Mouse (Mus musculus): ENCODE measurements around the gene Onecut1.

Onecut1 gene

DNA sequence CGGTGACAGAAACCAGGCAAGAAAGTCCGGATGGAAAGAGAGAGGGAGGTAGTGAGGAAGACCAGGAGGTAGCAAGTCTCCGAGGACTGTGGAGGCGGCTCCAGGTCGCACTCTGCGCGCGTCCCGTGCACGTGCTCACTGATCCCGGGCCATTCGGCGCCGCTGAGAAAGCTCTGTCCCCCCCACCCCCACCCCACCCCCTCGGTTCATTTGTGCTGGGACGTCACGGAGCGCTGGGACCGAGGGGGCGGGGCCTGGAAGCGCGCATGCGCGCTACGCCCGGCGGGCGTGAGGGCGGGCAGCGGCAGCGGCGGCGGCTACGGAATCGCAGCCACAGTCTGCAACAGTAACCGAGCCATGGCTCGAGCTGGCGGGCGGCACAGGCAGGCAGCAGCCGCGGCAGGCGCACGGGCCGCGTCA, at the start of gene Onecut1:
Gene Onecut1 (plus strand): TSS at position 361 of the 420 bp plus-strand sequence.
- DNase-seq (ENCODE audit: extremely low read depth, low read depth) = no peak

DNA sequence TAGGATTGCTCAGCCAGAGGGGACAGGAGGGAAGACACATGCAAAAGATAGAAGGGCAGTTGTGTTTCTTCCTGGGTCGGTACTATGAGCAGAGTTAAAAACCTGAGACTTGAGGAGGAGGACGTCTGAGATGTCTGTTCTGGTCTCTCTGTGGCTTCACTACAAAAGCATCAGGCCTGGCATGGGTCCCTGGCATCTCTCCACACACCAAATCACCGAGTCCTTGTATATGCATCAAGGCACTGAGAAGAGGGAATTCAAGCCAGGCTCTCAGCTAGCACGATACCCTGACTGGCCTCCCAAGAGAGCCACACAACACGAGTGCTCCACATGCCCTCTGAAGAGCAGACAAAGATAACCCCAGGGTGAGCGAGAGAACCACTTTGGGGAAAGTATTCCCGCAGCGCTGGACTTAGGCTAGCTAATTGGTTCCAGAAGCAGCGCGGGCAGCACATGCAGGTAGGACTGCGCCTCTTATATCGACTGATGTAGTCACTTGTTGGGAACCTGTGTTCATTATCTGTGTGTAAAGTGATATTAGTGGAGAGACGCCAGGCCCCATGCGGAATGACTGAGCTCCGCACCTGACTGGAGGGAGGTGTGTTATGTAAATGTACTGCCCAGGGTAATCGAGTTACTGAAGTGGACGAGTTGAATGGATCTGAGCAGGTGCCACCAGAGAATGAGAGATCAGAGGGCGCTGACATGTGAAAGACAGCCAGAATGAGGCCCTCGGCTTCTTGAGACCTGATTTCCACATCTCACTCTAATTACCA, 41.8 kb upstream of the Onecut1 start:
- no peak for DNase-seq (ENCODE audit: extremely low read depth, low read depth)

GRCm38 (mm10) chr9:74825102-74825501, 36.6 kb upstream of the Onecut1 start:
- no peak for DNase-seq (ENCODE audit: extremely low read depth, low read depth)

DNA sequence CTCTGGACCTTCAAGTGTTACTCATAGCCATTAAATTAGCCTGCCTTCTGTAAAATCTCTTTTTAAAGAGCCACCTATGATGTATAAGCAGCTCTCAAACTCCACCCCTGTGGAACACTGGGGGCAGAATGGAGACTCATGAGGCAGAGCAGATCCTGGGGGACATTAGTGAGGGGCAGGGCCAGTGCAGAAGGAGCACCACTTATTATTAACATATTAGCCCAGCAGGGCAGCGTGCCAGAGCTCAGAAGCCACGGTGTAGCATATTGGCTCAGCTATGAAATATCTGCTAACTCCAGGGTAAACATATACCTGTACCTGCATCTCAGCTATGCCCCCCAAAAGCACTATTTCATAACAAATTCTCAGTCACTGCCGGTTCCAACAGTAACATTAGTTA, 32.5 kb upstream of the Onecut1 start:
- no peak for DNase-seq (ENCODE audit: extremely low read depth, low read depth)

- DNase-seq (ENCODE audit: extremely low read depth, low read depth) = no peak
Measured at GRCm38 (mm10) chr9:74842890-74843289, 18.8 kb upstream of the Onecut1 start.

- DNase-seq (ENCODE audit: extremely low read depth, low read depth) = no peak
Measured at GRCm38 (mm10) chr9:74846867-74847830, 14.6 kb upstream of the Onecut1 start.

DNA sequence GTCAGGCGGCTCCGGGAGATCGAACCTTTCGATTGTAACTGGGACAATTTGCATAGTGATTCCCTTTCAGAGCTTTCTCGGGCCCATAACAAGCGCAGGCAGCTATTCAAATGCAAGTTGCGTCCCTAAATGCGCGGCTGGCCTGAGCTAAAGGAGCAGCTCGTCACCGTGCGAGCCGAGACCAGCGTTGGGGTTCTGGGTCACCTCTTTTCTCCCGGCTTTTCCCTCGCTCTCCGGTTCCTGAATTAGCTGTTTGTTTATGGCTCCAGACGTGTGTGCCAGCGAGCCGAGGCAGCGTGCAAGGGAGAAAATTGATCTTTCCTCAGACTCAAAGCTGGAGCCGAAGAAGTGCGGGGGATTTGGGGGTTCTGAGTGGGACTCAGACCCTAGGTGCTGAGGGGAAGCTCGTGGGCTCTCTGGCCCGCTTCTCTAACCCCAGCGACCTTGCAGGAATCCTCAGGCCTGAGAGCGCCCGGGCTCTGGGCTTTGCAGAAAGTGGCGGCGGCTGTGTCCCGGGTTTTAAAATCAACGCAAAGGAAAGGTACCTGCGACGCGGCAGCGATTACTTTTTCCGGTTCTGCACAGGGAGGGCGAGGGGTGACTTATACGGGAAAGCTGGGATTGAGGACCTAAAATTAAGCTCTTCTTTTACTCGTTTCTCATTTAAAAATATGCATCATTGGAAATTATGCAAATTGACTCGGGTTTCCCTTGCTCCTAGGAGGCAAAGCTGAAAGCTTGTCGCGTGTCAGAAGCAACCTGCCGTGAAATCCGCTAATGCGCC, 13.1 kb upstream of the Onecut1 start:
- no peak for DNase-seq (ENCODE audit: extremely low read depth, low read depth)

DNA sequence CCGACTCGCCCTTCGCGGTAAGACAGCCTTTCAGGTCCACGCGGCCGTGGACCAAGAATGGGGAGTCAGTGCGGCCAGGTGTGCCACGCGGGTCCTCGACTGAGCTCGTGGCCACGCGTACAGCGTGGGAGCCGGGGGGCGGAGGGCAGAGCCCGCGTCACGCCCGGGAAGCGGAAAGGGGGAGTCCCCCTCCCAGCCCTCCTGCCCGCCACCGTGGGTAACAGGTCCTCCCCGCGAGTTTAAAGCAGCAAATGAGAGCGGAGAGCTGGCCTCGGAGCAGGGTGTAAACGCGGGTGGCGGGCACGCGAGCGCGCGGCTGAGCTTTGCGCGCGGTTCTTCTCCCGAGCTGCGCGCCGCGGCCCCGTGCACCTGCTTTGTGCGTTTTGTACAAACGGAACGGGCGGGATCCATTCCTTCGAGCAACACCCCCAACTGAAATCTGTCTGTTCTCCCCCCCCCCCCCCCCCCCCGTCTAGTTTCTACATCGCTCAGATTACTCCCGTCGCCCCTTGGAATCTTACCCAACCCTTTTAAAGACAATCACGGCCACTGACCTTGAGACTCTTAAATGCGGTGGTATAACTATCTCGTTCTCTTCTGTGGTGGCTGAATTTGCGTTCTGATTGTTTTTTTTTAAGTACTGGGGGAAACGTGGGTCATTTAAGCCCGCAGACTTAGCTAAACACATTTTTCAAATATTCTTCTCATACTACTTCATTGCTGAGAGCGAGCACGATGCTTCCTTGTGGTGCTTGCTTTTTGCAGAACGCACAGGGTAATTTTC, 12.3 kb upstream of the Onecut1 start:
- DNase-seq (ENCODE audit: extremely low read depth, low read depth) = no peak

DNA sequence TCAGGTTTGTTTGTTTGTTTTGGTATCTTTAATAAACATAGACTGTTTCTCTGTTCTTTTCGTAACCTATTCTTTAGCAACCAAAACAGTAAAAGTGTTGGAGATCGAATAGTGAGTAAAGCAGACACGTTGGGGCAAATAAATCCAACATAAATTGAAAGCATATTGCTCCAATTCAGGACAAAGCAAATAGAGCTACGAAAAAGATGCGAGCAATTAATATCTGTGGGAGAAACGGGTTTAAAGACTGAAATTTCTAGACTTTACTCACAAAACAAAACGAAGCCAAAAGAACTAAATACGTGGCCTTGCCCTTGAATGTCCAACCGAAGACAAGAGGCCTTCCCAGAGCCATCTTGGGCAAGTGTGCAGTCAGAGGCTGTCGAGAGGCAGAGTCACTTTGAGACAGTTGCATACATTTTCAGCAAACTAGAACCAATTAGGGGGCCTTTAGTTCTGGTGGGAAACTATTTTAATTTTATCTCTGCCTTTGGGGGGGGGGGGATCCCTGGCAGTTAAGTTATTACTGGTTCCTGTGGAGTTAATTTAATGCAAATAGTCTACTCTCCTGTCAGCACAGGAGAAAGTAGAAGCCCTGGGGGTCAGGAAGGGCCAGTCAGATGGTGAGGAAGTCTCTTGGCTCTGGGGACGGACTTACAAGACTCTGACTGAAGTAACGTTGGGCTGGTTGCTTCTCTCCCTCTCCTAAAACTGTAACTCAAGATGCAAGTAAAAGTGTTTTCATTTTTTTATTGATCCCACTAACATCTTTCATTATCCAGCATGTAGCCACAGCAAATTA, 11.5 kb upstream of the Onecut1 start:
- DNase-seq (ENCODE audit: extremely low read depth, low read depth) = no peak

DNA sequence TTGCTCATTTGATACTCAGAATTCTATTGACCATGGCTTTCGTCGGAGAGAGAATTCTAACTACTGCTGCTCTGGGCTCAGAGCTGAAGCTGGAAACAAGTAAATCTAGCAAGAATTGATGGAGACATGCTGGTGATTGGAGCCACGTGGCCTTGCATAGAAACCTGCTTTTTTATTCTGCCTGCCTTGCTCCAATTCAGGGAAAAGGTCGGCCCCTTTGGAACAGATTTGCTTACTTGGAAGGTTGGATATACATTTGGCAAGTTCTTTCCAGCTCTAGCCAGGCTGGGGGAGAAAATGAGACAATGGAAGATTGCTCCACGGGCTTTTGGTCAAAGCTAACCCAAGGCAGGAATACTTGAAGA, 11.0 kb upstream of the Onecut1 start:
- DNase-seq (ENCODE audit: extremely low read depth, low read depth) = no peak

DNA sequence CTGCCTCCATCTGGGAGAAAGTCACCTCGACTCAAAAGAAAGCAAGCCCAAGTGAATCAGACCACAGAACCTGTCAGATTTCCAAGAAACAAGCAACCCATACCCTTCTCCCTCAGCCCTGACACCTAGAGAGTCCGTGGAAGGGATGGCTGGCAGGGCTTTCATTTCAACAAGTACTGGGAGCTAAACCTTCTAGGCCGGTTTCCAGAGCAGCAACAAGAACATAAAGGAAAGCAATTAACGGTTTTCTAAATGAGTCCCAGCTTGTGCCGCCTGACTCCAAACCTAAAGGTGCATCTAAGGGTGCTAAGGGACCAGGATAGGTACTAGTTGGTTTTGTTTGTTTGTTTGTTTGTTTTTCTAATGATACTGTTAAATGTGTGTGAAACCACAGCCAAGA, 10.1 kb upstream of the Onecut1 start:
- no peak for DNase-seq (ENCODE audit: extremely low read depth, low read depth)

- DNase-seq (ENCODE audit: extremely low read depth, low read depth) = no peak
Measured at GRCm38 (mm10) chr9:74852361-74852760, 9.4 kb upstream of the Onecut1 start.

DNA sequence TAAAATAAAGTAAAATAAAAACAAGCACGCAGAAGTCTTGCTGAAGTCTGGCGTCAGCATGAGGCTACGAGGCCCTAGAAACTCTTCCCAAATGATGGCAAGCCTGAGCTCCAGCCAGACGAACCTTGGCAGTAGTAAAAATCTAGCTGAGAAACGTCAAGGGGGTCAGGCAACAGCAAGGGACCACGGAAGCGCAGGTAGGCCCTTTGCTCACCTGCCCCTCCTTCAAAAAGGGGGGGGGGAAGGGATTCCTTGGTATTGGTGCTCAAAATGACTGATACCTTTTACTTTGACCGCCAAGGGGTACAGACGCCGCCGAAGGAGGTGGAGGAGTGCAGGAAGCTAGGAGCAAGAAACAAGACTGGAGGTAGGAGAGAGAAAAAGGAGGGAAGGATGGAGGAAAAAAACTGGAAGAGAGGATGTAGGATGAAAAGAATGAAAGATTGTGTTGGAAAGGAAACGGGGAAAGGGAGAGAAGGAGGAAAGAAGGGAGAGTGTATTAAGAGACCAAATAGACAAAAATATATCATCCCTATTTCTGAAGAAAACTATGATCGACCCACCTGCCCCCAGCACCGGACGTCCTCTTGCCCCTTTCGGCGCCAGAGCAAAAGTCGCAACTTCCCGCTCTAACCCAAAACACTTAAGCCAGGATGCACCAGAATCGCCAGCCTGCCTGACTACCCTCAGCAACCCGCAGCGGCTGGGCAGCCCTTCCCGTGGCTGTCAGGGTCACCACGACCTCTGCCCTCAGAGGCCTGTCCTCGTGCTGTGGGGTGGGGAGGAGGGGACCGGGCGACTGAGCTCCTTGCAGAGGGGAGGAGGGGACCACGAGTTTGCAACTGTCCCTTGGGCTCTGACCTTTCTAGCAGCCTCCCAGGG, 8.3 kb upstream of the Onecut1 start:
- DNase-seq (ENCODE audit: extremely low read depth, low read depth) = no peak

DNA sequence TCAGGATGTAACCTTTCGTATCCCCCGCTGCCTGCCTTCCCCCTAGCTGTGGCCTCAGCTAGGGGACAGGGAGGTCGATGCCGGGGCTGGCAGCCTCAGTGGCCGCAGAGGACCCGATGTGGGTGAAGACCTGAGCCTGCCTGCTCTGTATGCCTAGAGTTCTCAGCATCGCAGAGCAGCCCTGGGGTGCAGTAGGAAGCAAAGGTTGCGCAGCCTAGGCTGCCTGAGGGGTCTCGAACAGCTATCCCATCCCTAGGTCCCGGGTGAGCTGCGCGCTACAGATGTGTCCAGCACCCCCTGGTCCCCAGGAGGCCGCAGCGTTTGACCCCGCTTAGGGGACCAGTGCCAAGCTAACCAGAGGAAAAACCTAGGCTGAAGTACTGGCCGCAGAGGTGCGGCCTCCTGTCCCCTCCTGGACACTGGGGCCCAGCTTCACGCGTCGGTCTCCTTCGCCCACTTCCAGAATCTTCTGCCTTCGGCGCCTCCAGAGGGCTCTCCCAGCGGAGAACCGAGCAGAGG, 7.6 kb upstream of the Onecut1 start:
- no peak for DNase-seq (ENCODE audit: extremely low read depth, low read depth)

GRCm38 (mm10) chr9:74855446-74855845, 6.3 kb upstream of the Onecut1 start:
- DNase-seq (ENCODE audit: extremely low read depth, low read depth) = no peak

- no peak for DNase-seq (ENCODE audit: extremely low read depth, low read depth)
Measured at GRCm38 (mm10) chr9:74856578-74857507, 4.9 kb upstream of the Onecut1 start.

GRCm38 (mm10) chr9:74857508-74857840, 4.2 kb upstream of the Onecut1 start:
- DNase-seq (ENCODE audit: extremely low read depth, low read depth) = no peak

- DNase-seq (ENCODE audit: extremely low read depth, low read depth) = no peak
Measured at GRCm38 (mm10) chr9:74858111-74858510, 3.6 kb upstream of the Onecut1 start.

Measured in MEL-GATA-1-ER (cell line).